Mouse (Mus musculus): ENCODE results near the gene Vmn1r112.
"Not testable (repeated sequence)": the region's sequence is repeated elsewhere in the genome, so short reads cannot be mapped to it uniquely, and the experiment has no call there.

Gene Vmn1r112

DNA sequence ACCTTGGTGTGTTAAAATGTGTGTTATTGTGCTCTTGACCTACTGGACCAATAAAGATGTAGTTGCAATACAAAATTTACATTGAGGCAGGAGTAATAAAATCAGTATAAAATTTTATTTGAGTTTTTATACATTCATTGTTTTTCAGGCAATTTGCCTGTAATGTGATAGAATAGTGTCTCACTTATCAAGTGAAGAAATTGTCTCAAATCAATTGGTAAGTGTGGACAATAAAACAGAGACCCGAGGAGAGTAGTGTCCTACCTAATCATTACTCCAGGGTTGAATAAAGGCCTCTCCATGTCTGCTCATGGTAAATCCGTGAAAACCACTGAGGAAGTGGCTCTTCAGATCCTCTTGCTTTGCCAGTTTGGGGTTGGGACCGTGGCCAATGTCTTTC is at the start of gene Vmn1r112:
Gene Vmn1r112 (plus strand): TSS at position 301 of the 400 bp plus-strand sequence.
- not testable (repeated sequence) for DNase-seq

DNA sequence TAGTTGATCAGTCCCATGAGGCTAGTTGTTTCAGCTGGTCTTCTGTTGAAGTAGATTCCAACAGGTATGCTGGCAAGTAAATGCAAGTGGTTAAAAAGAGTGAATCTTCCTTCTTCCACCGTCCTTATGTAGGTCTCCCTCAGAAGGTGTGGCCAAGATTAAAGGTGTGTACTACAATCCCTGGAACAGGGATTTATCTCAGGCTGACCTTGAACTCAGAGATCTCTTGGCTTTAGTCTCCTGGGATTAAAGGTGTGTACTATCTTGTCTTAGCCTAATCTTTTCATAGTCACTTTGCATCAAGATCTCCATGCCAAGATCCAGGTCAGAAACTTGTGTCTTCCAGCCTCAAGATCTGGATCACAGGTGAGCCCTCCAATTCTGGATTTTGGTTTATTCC is 40.5 kb upstream of the Vmn1r112 start, which contains the start of gene Gm10668:
Gene Gm10668 (minus strand): TSS at position 101 of the 400 bp plus-strand sequence.
- not testable (repeated sequence) for DNase-seq

DNA sequence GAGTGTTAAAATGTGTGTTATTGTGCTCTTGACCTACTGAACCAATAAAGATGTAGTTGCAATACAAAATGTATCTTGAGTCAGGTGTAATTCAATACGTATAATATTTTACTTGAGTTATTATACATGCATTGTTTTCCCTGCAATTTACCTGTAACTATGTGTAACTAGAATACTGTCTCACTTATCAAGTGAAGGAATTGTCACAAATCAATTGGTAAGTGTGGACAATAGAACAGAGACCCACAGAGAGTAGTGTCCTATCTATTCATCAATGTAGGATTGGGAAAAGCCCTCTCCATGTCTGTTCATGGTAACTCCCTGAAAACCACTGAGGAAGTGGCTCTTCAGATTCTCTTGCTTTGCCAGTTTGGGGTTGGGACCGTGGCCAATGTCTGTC is 16.0 kb downstream of the Vmn1r112 start, which contains the start of gene Vmn1r113:
Gene Vmn1r113 (plus strand): TSS at position 301 of the 400 bp plus-strand sequence.
- not testable (repeated sequence) for DNase-seq

DNA sequence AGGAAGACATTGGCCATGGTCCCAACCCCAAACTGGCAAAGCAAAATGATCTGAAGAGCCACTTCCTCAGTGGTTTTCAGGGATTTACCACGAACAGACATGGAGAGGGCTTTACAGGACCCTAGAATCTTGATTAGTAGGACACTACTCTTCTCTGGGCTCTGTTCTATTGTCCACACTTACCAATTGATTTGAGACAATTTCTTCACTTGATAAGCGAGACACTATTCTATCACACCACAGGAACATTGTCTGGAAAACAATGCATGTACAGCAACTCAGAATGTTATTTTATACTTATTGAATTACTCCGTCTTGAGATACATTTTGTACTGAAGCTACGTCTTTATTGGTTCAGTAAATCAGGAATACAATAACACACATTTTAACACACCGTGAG is 41.1 kb downstream of the Vmn1r112 start, which contains the start of gene Vmn1r114:
Gene Vmn1r114 (minus strand): TSS at position 101 of the 400 bp plus-strand sequence.
- DNase-seq, result not testable (repeated sequence)
